Mouse (Mus musculus) right cerebral cortex, postnatal 4 days (tissue): Measurements from ENCODE around the gene Olfr288.

Experiments used
- DNase-seq: peaks from one replicate; pipeline ENCODE4 v3.0.0-alpha.2; 2022

Olfr288 gene

GRCm38 (mm10) chr15:98165525-98165924 lies 29.8 kb downstream of the Olfr288 start, which contains the start of gene Asb8:
Gene Asb8 (minus strand): TSS chr15:98165625.
- no peak for DNase-seq

DNA sequence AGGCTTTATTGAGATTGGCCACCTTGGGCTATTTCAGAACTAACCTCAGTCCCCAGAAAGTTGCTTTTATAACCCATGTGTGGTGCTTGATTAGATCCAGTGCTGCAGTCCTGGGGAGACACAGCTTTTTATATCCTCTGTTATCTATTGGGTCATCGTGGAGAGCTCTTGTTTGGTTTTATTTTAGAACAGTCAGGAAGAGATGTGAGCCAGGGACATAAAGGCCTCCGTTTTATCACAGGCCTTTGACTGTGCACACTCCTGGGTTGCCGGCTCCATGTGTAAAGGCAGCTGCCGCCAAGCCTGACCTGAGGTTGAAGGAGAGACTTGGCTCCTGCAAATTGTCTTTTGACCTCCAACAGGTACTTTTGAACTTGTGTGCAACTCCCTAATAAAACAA lies 32.8 kb downstream of the Olfr288 start:
- no peak for DNase-seq

DNA sequence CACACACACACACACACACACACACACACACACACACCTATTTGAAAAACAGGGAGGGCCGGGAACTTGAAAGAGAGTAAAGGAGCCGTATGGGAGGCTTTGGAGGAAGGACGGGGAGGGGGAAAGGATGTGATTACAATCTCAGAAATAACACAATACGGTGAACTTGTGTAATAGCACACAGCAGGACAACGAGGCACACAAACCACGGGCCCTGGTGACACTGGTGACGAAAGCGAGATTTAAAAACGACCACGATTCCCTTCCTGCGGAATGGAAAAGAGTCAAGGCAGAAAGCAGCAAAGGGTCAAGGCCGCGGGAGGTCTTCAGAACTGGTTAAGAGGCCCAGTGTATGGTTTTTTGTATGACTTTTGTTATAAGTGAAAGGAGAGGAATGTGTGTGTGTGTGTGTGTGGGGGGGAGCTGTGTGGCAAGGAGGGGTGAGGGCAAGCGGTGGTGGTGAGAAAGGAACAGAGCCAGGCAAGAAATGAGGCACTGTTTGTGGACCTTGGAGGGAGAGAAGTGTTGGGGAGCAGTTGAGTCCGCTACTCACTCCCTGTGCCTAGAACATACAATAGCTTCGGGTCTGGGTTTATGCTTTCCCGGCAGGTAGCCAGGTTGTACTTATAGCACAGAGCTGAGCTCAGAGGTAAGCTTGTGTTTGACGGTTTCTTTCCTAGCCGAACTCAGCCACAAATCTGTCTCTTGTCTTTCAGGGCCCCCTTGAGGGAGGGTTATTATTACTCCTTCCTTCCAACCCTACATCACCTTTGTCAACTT lies 34.1 kb downstream of the Olfr288 start:
- DNase-seq: no peak

DNA sequence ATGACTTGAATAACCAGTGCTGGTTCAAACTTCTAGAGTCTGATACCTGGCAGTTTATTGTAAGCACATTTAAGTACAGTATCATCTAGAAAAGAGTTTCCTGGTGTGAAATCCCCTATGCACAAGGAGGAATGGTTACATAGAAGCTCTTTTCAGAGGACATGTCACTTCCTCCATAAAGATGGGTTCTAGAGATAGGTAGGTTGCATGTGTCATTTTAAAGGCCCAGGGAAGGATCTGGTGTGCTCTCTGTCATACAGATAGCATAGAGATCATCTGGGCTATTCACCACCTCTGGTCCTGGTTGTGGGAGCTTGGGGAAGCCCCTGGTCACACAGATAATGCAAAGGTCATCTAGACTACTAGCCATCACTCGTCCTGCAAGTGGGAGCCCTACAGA lies 38.1 kb downstream of the Olfr288 start:
- no peak for DNase-seq

DNA sequence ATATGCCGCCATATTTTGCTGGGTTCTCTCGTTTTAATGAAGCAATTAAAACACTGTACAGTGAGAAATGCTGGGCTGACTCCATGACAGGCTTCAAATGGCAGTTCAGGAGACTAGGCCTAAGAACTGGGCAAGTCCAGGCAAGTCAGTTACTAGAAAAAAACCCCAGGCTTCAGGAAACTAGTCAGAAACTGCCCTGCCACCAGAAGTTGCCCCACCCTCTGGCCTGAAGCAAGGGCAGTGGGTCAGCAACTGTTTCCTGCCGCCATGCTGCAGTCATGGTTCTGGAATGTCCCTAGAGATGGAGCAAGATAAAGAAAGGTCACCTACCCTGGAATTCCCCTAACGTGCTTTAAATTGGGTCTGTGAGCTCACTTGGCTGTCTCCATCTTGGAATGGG lies 39.4 kb downstream of the Olfr288 start:
- DNase-seq: no peak

- no peak for DNase-seq
Observed at GRCm38 (mm10) chr15:98155272-98155671, 40.1 kb downstream of the Olfr288 start.

DNA sequence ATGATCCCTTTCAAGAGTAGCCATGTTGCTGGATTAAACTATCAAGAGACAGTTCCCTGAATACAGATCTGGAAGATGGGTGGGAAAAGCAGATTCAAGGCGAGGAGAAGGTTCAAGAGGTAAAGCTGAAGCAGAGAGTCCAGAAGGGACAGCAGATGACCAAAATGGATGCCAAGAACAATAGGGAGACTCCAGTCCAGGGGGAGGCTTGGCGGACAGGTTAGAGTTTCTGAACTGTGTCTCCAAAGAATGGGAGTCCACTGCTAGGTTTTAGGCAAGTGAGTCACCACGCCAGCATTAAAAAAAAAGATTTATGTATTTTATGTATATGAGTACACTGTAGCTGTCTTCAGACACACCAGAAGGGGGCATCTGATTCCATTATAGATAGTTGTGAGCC lies 40.7 kb downstream of the Olfr288 start:
- no peak for DNase-seq

DNA sequence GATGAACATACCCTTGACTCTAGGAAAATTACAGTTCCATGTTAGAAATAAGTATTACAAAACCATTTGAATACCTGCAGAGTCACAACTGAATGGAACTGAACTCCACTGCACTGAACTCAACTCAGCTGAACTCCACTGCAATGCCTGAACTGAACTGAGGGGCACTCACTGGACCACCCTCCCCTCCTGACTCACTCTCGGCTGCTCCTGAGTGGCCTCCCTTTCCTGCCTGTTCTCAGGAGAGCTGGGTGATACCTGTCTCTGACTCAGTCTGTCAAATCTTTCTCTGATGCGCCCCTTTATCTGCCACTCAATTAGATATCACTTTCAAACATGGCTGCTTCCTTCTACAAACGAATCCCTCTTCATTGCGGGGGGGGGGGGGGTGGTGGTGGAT lies 41.2 kb downstream of the Olfr288 start:
- DNase-seq: no peak

- no peak for DNase-seq
Observed at GRCm38 (mm10) chr15:98153625-98154024, 41.7 kb downstream of the Olfr288 start.

GRCm38 (mm10) chr15:98152916-98153315 lies 42.4 kb downstream of the Olfr288 start:
- no peak for DNase-seq

- DNase-seq: no peak
Observed at GRCm38 (mm10) chr15:98149166-98149602, 46.2 kb downstream of the Olfr288 start.

- DNase-seq: no peak
Observed at GRCm38 (mm10) chr15:98148356-98148755, 47.0 kb downstream of the Olfr288 start.

DNA sequence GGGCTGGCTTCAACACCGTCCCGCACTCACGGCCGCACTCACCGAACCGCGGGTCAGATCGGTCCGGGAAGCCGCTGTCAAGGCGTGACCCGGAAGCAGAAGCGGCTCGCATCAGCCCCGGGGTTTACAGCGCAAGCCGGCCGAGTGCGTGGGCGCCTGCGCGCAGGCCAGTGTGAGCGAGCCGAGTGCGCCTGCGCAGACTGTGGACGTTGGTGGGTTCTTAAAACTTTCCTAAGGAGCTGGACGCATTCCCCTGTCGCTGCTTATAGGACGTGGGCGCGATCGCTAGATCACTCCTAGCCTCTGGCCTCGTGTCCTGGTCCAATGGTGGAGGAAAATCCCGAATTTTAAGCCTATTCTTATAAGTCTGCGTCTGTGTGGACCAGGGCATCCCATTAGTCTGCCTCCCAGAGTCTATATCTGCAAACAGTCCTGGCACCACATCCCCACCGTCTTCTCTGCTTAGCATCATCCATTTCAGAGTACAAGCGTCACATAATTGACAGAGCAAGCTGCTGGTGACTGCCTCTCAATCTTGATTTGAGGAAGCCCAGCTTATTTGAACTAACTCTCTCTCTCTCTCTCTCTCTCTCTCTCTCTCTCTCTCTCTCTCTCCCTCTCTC lies 49.7 kb downstream of the Olfr288 start:
- DNase-seq: peak; percentile 96

DNA sequence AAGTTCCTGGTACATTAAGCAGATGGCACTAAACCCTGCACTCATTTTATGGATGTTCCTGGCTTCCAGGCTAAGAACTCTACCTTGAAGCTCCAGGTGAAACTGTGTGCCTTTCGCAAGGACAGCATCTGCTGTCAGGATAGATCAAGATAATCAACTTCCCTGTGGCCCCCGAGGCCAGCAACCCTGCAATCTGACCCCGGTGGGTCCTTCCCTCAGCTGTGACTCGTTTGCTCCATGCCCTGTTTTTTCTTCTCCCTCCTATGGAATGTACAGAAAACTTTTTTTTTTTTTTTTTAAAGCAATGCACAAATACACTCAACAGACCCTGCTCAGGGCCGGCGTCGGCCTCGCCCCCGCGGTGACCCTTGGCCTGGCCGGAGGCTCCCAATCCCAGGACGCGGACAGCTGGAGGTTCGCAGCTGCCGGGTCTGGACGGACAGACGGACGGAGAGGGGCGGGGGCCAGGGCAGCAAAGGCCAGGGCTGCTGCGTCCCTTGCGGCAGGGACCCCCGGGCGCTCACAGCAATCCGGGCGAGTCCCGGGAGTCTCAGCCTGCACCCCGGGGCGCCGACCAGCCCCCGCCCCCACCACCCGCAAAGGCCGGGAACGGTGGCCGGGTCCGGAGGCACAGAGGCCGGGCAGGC lies 50.4 kb downstream of the Olfr288 start:
- no peak for DNase-seq

- DNase-seq: no peak
Observed at GRCm38 (mm10) chr15:98142515-98142914, 52.8 kb downstream of the Olfr288 start.

- no peak for DNase-seq
Observed at GRCm38 (mm10) chr15:98140809-98141208, 54.5 kb downstream of the Olfr288 start.

GRCm38 (mm10) chr15:98139763-98140162 lies 55.6 kb downstream of the Olfr288 start:
- no peak for DNase-seq

- DNase-seq: no peak
Observed at GRCm38 (mm10) chr15:98136871-98137270, 58.5 kb downstream of the Olfr288 start.
